Mouse (Mus musculus): ENCODE measurements around the gene Fopnl.

- no peak for TF ChIP-seq MYB (IDR thresholded peaks at IDR 0.05; ENCODE audit: low read depth, low read length)
- TF ChIP-seq POLR2A (IDR thresholded peaks at IDR 0.05; ENCODE audit: control insufficient read depth in 1 of 2, insufficient read depth in 1 of 2, low read depth in 1 of 2, low read length in 2 of 2, poor library complexity in 1 of 2), result no peak
- no peak for TF ChIP-seq MAX (IDR thresholded peaks at IDR 0.05; ENCODE audit: low read length)
- TF ChIP-seq GATA1 (IDR thresholded peaks at IDR 0.05; ENCODE audit: low read depth, low read length), result no peak
- TF ChIP-seq POLR2AphosphoS2 (IDR thresholded peaks at IDR 0.05; ENCODE audit: low read length), result no peak
- TF ChIP-seq ELF1 (IDR thresholded peaks at IDR 0.05; ENCODE audit: low read depth, low read length), result no peak
- TF ChIP-seq MAZ (IDR thresholded peaks at IDR 0.05; ENCODE audit: low read depth, low read length), result no peak
- TF ChIP-seq CTCF (IDR thresholded peaks at IDR 0.05 in 2 of 3, conservative IDR thresholded peaks at IDR 0.05 in 1 of 3; ENCODE audit: control insufficient read depth in 1 of 3, insufficient read depth in 1 of 3, low read depth in 2 of 3, low read length in 3 of 3, poor library complexity in 1 of 3, severe bottlenecking in 1 of 3), result no peak
- no peak for TF ChIP-seq E2F4 (IDR thresholded peaks at IDR 0.05; ENCODE audit: borderline replicate concordance, low read depth, low read length)
- no peak for TF ChIP-seq TAL1 (IDR thresholded peaks at IDR 0.05; ENCODE audit: low read length)
- no peak for TF ChIP-seq USF1 (IDR thresholded peaks at IDR 0.05; ENCODE audit: low read depth, low read length)
- TF ChIP-seq ZNF384 (IDR thresholded peaks at IDR 0.05; ENCODE audit: low read depth, low read length), result no peak
Measured at GRCm38 (mm10) chr16:14312914-14313313, 4.3 kb downstream of the Fopnl start.

All from MEL (cell line).